In genomic region chr14:39043384-39043783, GRCm38 (mm10) we compare ENCODE assay signal across 29 mouse cellular contexts.
DNase-seq lines count a peak whose midpoint lies in the region; ATAC-seq and TF ChIP-seq lines count a peak whose summit lies in the region.
"Had no signal": no experiment of that assay in that cellular context is flagged by ENCODE, and none has a peak within 500 bp of the region (broad histone marks: within the 10 kb centered on the region; RNA-seq: fewer than 3 reads in every experiment).

No protein-coding gene starts in this region.

- H3K9ac ChIP-seq in hindbrain, embryonic 16.5 days (ENCODE audit: low read depth, low read length): no peak overlapping the region
- no peak overlapping the region for H3K9ac ChIP-seq in midbrain, embryonic 16.5 days (ENCODE audit: low read depth, low read length)
- H3K9ac ChIP-seq in midbrain, embryonic 13.5 days (replicated peaks): no peak overlapping the region
- H3K9ac ChIP-seq in stomach, postnatal 0 days (ENCODE audit: low read length): no peak overlapping the region
- H3K9ac ChIP-seq: hindbrain, embryonic 14.5 days; liver, embryonic 14.5 days; neural tube, embryonic 15.5 days; stomach, embryonic 15.5 days had no signal

- no peaks in the 10 kb centered on the region for H3K9me3 ChIP-seq in hindbrain, embryonic 16.5 days (ENCODE audit: control insufficient read depth, low read length)
- no peaks in the 10 kb centered on the region for H3K9me3 ChIP-seq in hindbrain, embryonic 10.5 days
- H3K9me3 ChIP-seq in midbrain, embryonic 16.5 days (replicated peaks; ENCODE audit: control insufficient read depth, low read length, poor library complexity, severe bottlenecking): no peaks in the 10 kb centered on the region
- no peaks in the 10 kb centered on the region for H3K9me3 ChIP-seq in midbrain, embryonic 13.5 days
- no peaks in the 10 kb centered on the region for H3K9me3 ChIP-seq in stomach, postnatal 0 days (ENCODE audit: control insufficient read depth, low read length)
- H3K9me3 ChIP-seq: G1E; neural tube, embryonic 15.5 days; stomach, embryonic 15.5 days had no signal

- H3K4me2 ChIP-seq in hindbrain, embryonic 16.5 days (ENCODE audit: low read length): no peak overlapping the region
- H3K4me2 ChIP-seq in midbrain, embryonic 16.5 days (ENCODE audit: low read length): no peak overlapping the region
- H3K4me2 ChIP-seq in midbrain, embryonic 13.5 days (replicated peaks): no peak overlapping the region
- H3K4me2 ChIP-seq in stomach, postnatal 0 days (replicated peaks; ENCODE audit: low read depth): no peak overlapping the region
- H3K4me2 ChIP-seq: heart, embryonic 11.5 days; hindbrain, embryonic 14.5 days; neural tube, embryonic 15.5 days; stomach, embryonic 15.5 days had no signal

- TF ChIP-seq CTCF in stomach, postnatal 0 days (IDR thresholded peaks at IDR 0.05; ENCODE audit: low read depth): no peak

- 0 out of 2 replicates have a peak, but pooled peaks have one; percentile 46 for ATAC-seq in hindbrain, embryonic 16.5 days
- 0 out of 2 replicates have a peak, but pooled peaks have one; percentile 32 for ATAC-seq in midbrain, embryonic 16.5 days
- ATAC-seq in midbrain, embryonic 13.5 days: no peak
- ATAC-seq in stomach, postnatal 0 days (ENCODE audit: low FRiP score, low TSS enrichment): no peak

- H3K27me3 ChIP-seq in hindbrain, embryonic 16.5 days (replicated peaks; ENCODE audit: control insufficient read depth, insufficient read depth, low read length): no peaks in the 10 kb centered on the region
- no peaks in the 10 kb centered on the region for H3K27me3 ChIP-seq in hindbrain, embryonic 10.5 days (ENCODE audit: insufficient read depth, poor library complexity, severe bottlenecking)
- no peaks in the 10 kb centered on the region for H3K27me3 ChIP-seq in midbrain, embryonic 16.5 days (ENCODE audit: control insufficient read depth, insufficient read depth, low read depth, low read length)
- no peaks in the 10 kb centered on the region for H3K27me3 ChIP-seq in midbrain, embryonic 13.5 days
- H3K27me3 ChIP-seq in stomach, postnatal 0 days (ENCODE audit: control insufficient read depth, insufficient read depth, low read length): no peaks in the 10 kb centered on the region
- H3K27me3 ChIP-seq: neural tube, embryonic 15.5 days; stomach, embryonic 15.5 days had no signal

- TF ChIP-seq EP300 in stomach, postnatal 0 days (optimal IDR thresholded peaks at IDR 0.05): no peak

- DNase-seq in cerebellum, postnatal 10 days: peak; percentile 4 to 43
- DNase-seq in cerebellum, adult 9-10 months: no peak
- no peak for DNase-seq in hindbrain, embryonic 10.5 days (ENCODE audit: low spot score)
- DNase-seq in stomach, postnatal 0 days (ENCODE audit: low spot score): no peak
- DNase-seq in thymus, postnatal 0 days (ENCODE audit: low spot score): no peak
- DNase-seq: adrenal gland, adult 8-10 months; cerebellum, adult 11 months; gastrocnemius, adult 2 months; gastrocnemius, postnatal 36 days; heart, adult 18-20 months; heart, postnatal 36 days; kidney, adult 2 months; kidney, postnatal 36 days; liver; lung, adult 2 months; lung, postnatal 10 days; right cerebral cortex, postnatal 25 days; thymus, adult 18-20 months; thymus, postnatal 36 days had no signal

- peaks cover 3% of the 10 kb centered on the region for H3K4me1 ChIP-seq in hindbrain, embryonic 16.5 days (ENCODE audit: control insufficient read depth, insufficient read depth, low read depth, low read length)
- H3K4me1 ChIP-seq in hindbrain, embryonic 10.5 days (replicated peaks): no peaks in the 10 kb centered on the region
- no peaks in the 10 kb centered on the region for H3K4me1 ChIP-seq in midbrain, embryonic 16.5 days (ENCODE audit: control insufficient read depth, insufficient read depth, low read length)
- H3K4me1 ChIP-seq in midbrain, embryonic 13.5 days (replicated peaks): no peaks in the 10 kb centered on the region
- no peaks in the 10 kb centered on the region for H3K4me1 ChIP-seq in stomach, postnatal 0 days (replicated peaks; ENCODE audit: control insufficient read depth, insufficient read depth)
- H3K4me1 ChIP-seq: stomach, embryonic 15.5 days had no signal

- H3K4me3 ChIP-seq in hindbrain, embryonic 16.5 days (ENCODE audit: low read length): no peak overlapping the region
- H3K4me3 ChIP-seq in hindbrain, embryonic 10.5 days: no peak overlapping the region
- no peak overlapping the region for H3K4me3 ChIP-seq in midbrain, embryonic 16.5 days (ENCODE audit: low read depth, low read length)
- no peak overlapping the region for H3K4me3 ChIP-seq in midbrain, embryonic 13.5 days (replicated peaks)
- H3K4me3 ChIP-seq in stomach, postnatal 0 days (ENCODE audit: low read depth, low read length): no peak overlapping the region
- H3K4me3 ChIP-seq: gastrocnemius, adult 2 months; neural tube, embryonic 15.5 days; stomach, embryonic 15.5 days had no signal

- H3K27ac ChIP-seq in hindbrain, embryonic 16.5 days (ENCODE audit: low read depth, low read length): no peak overlapping the region
- no peak overlapping the region for H3K27ac ChIP-seq in hindbrain, embryonic 10.5 days
- H3K27ac ChIP-seq in midbrain, embryonic 16.5 days (ENCODE audit: low read length): no peak overlapping the region
- H3K27ac ChIP-seq in midbrain, embryonic 13.5 days: no peak overlapping the region
- no peak overlapping the region for H3K27ac ChIP-seq in stomach, postnatal 0 days (replicated peaks)
- H3K27ac ChIP-seq: gastrocnemius, adult 2 months; hindbrain, embryonic 14.5 days; liver, embryonic 14.5 days; macrophage; neural tube, embryonic 15.5 days; stomach, embryonic 15.5 days had no signal

- no peaks in the 10 kb centered on the region for H3K36me3 ChIP-seq in hindbrain, embryonic 16.5 days (ENCODE audit: control insufficient read depth, insufficient read depth, low read length)
- H3K36me3 ChIP-seq in hindbrain, embryonic 10.5 days: no peaks in the 10 kb centered on the region
- H3K36me3 ChIP-seq in midbrain, embryonic 16.5 days (ENCODE audit: control insufficient read depth, insufficient read depth, low read length): no peaks in the 10 kb centered on the region
- no peaks in the 10 kb centered on the region for H3K36me3 ChIP-seq in midbrain, embryonic 13.5 days
- no peaks in the 10 kb centered on the region for H3K36me3 ChIP-seq in stomach, postnatal 0 days (ENCODE audit: control insufficient read depth, insufficient read depth, low read length)
- H3K36me3 ChIP-seq: G1E; neural tube, embryonic 15.5 days; stomach, embryonic 15.5 days had no signal

- WGBS in hindbrain, embryonic 16.5 days: 45% methylated on average over 5 of the region's 5 CpGs
- WGBS in hindbrain, embryonic 10.5 days: 73% methylated on average over 5 of the region's 5 CpGs
- WGBS in midbrain, embryonic 16.5 days: 51% methylated on average over 5 of the region's 5 CpGs
- 57% methylated on average over 5 of the region's 5 CpGs for WGBS in midbrain, embryonic 13.5 days
- WGBS in stomach, postnatal 0 days: 56% methylated on average over 5 of the region's 5 CpGs

Comparison
In these comparisons a context has a peak if more than half of its experiments do, and no peak if none do; other contexts are left out.
1. DNase-seq: peak in cerebellum, postnatal 10 days (2 of 2); none in cerebellum, adult 9-10 months (single experiment), hindbrain, embryonic 10.5 days (single experiment), stomach, postnatal 0 days (single experiment) and thymus, postnatal 0 days (single experiment).
2. ATAC-seq: peak in hindbrain, embryonic 16.5 days (single experiment) and midbrain, embryonic 16.5 days (single experiment); none in midbrain, embryonic 13.5 days (single experiment) and stomach, postnatal 0 days (single experiment).